Mouse (Mus musculus): Measurements from ENCODE around the gene Kat6b.

Kat6b gene

GRCm38 (mm10) chr14:21696186-21696830 lies 215.1 kb downstream of the Kat6b start:
- intact Hi-C loops (cut with DNase I): no loop called here

DNA sequence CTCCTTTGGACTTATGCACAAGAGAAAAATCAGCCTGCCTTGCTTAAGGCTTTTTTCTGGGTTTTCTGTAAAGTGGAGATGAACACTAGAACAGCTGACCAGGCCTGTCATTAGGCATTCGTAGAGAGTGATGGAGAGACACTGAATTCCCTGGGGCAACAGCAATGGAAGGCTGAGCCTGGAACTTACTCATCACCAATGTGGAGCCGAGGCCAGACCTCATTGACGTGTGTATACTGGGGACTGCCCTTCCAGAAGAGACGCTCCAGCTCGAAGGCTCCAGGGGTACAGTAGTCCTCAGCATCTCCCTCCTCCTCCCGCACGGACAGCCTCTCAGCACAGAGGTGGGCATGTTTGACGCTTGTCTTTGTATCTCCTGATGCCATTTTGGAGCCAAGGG lies 221.5 kb downstream of the Kat6b start:
- intact Hi-C loops (cut with DNase I): no loop called here

DNA sequence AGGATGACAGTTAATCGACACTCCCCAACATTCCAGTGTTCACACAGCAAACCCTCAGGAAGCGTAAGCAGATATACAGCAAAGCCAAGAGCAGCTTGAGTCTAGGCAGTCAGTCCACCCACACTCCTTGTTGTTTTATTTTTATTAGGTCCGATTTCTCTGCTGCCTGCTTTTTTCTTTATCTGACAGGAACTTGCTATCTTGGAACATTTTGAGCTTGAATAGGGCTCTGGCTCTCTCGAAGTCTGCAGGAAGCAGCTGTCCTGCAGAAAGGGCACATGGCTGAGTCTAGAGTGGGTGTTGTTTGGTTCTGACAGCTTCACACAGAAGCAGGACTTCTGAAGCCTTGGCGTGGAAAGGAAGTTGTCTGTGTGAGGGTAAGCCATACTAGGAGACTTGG lies 222.0 kb downstream of the Kat6b start:
- intact Hi-C loops (cut with DNase I): no loop called here

DNA sequence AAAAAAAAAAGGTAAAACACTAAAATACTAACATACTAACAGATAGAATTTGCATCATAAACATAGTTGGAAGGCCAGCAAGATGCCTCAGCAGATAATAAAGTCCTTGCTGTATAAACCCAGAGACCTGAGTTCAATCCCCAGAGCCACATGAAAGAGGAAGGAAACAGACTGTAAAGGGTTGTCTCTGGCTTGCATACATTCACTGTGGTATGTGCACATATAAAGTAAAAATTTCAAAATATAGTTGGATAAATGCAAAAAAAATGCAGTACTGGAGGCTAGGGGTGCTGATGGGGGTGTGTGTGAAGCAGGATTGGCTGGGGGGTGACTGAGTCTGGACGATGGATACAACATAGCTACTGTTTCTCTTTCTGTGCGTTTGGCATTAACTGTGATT lies 224.2 kb downstream of the Kat6b start:
- intact Hi-C loops (cut with DNase I): no loop called here

GRCm38 (mm10) chr14:21706759-21707571 lies 225.7 kb downstream of the Kat6b start:
- intact Hi-C loops (cut with DNase I): no loop called here

DNA sequence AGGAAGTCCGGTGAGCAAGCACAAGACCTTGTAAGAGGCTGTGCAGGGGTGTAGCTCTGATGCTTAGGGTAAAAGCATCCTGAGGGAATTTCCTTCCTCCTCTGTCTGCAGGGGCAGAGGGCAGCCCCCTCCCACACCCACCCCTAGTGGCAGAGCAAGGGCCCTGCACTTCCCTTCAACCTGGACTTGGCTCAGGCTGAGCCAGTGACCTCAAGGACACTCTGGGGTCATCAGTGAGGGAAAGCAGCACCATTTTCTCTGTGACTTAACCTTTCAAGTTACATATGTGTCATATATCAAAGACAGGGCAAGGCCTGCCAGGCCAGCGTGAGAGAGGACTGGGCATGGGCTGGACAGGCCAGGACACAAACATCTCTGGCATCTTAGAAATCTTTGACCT lies 228.3 kb downstream of the Kat6b start:
- intact Hi-C loops (cut with DNase I): no loop called here

- intact Hi-C loops (cut with DNase I): no loop called here
Observed at GRCm38 (mm10) chr14:21711231-21711630, 230.0 kb downstream of the Kat6b start.

GRCm38 (mm10) chr14:21714486-21714885 lies 233.3 kb downstream of the Kat6b start, which contains the start of gene Dupd1:
Gene Dupd1 (minus strand): TSS chr14:21714576.
- intact Hi-C loops (cut with DNase I): no loop called here

GRCm38 (mm10) chr14:21719646-21720383 lies 238.6 kb downstream of the Kat6b start:
- intact Hi-C loops (cut with DNase I): no loop called here

GRCm38 (mm10) chr14:21720430-21721205 lies 239.4 kb downstream of the Kat6b start:
- intact Hi-C loops (cut with DNase I): no loop called here

All from adrenal gland (tissue).